Mouse (Mus musculus) brain, embryonic 14.5 days (tissue): ENCODE data around the gene Erp27.

Source experiments
- CTCF ChIP-seq: fragments of 200-500 bp; IDR thresholded peaks from 2 replicates; pipeline ENCODE4 v1.5.1; 2012; ENCODE audit warnings: inconsistent platforms, mild to moderate bottlenecking, moderate library complexity, borderline replicate concordance; ENCODE audit not compliant: insufficient read depth, insufficient read length; ENCODE audit errors: extremely low read depth
- POLR2A ChIP-seq: fragments of 200-500 bp; IDR thresholded peaks from 2 replicates; pipeline ENCODE4 v1.6.1; 2012; ENCODE audit warnings: mild to moderate bottlenecking, inconsistent platforms, borderline replicate concordance; ENCODE audit not compliant: poor library complexity, insufficient read depth, insufficient read length, severe bottlenecking; ENCODE audit errors: extremely low read depth

GRCm38 (mm10) chr6:136954192-136954591 is 32.2 kb upstream of the Erp27 start:
- TF ChIP-seq CTCF (no peak), POLR2A (no peak)
